Mouse (Mus musculus) kidney, embryonic 15.5 days (tissue): ENCODE measurements at regions not wholly inside any gene's neighbourhood (a gene's known extent, or its start where the extent isn't known, plus 50 kb on each side); places are given as distances from the start of the nearest gene placed in this dataset.
"Not testable (repeated sequence)": the region's sequence is repeated elsewhere in the genome, so short reads cannot be mapped to it uniquely, and the experiment has no call there.

Experiments used
- ATAC-seq: fragments of 200-750 bp; cut with Nextera tagmentation; replicated peaks from 2 replicates; pipeline ENCODE4 v1.8.0; 2017; ENCODE audit warnings: moderate TSS enrichment; ENCODE audit not compliant: low FRiP score
- H3K27ac ChIP-seq: fragments of 300-500 bp; sonication (generic); 2 replicates; pipeline ENCODE4 v1.5.1; 2015; ENCODE audit warnings: mild to moderate bottlenecking, inconsistent platforms
- H3K27me3 ChIP-seq: fragments of 300-500 bp; sonication (generic); 2 replicates; pipeline ENCODE4 v1.6.1; 2015; ENCODE audit warnings: inconsistent platforms
- H3K36me3 ChIP-seq: fragments of 300-500 bp; sonication (generic); 2 replicates; pipeline ENCODE4 v1.6.1; 2015; ENCODE audit warnings: inconsistent platforms
- H3K4me1 ChIP-seq: fragments of 300-500 bp; sonication (generic); 2 replicates; pipeline ENCODE4 v1.6.1; 2015; ENCODE audit warnings: inconsistent platforms
- H3K4me2 ChIP-seq: fragments of 300-500 bp; sonication (generic); 2 replicates; pipeline ENCODE4 v1.6.1; 2015; ENCODE audit warnings: moderate library complexity, mild to moderate bottlenecking, inconsistent platforms
- H3K4me3 ChIP-seq: fragments of 300-500 bp; sonication (generic); replicated peaks from 2 replicates; pipeline ENCODE4 v1.5.1; 2015; ENCODE audit warnings: mild to moderate bottlenecking, inconsistent platforms
- H3K9ac ChIP-seq: fragments of 300-500 bp; sonication (generic); 2 replicates; pipeline ENCODE4 v1.6.1; 2015; ENCODE audit warnings: mild to moderate bottlenecking, inconsistent platforms
- H3K9me3 ChIP-seq: fragments of 300-500 bp; sonication (generic); replicated peaks from 2 replicates; pipeline ENCODE4 v1.6.1; 2016; ENCODE audit warnings: inconsistent platforms
- WGBS: fragments of 180-500 bp; shearing (Covaris S2); methylation state at CpG from one replicate; pipeline ENCODE4 v1.1.7; 2015; ENCODE audit warnings: mixed read lengths; 5-methylcytosine and 5-hydroxymethylcytosine counted together

- H3K36me3 ChIP-seq = no peaks in the 10 kb centered on the region
- H3K4me2 ChIP-seq = no peak overlapping the region
- no peaks in the 10 kb centered on the region for H3K9me3 ChIP-seq
- H3K9ac ChIP-seq = no peak overlapping the region
- H3K4me1 ChIP-seq = no peaks in the 10 kb centered on the region
- H3K27ac ChIP-seq = no peak overlapping the region
- ATAC-seq = no peak
- no peaks in the 10 kb centered on the region for H3K27me3 ChIP-seq
- H3K4me3 ChIP-seq = no peak overlapping the region
Observed at GRCm38 (mm10) chr3:16533643-16534042, 527.4 kb upstream of the Gm5150 start.

- not testable (repeated sequence) for H3K27ac ChIP-seq, H3K9me3 ChIP-seq, ATAC-seq, H3K27me3 ChIP-seq, H3K4me2 ChIP-seq, H3K4me3 ChIP-seq, H3K36me3 ChIP-seq, H3K9ac ChIP-seq, H3K4me1 ChIP-seq
- 80% methylated on average over 6 of the region's 6 CpGs for WGBS
Observed at GRCm38 (mm10) chr3:16527511-16527910, 521.3 kb upstream of the Gm5150 start.

- H3K27ac ChIP-seq, H3K4me2 ChIP-seq, H3K27me3 ChIP-seq, H3K36me3 ChIP-seq, H3K4me3 ChIP-seq, H3K9me3 ChIP-seq, ATAC-seq, H3K4me1 ChIP-seq, H3K9ac ChIP-seq: not testable (repeated sequence)
- 81% methylated on average over 3 of the region's 3 CpGs for WGBS
Observed at GRCm38 (mm10) chr3:16488431-16488830, 482.2 kb upstream of the Gm5150 start.

- H3K4me3 ChIP-seq = no peak overlapping the region
- no peak overlapping the region for H3K27ac ChIP-seq
- 86% methylated on average over 1 of the region's 1 CpGs for WGBS
- no peak overlapping the region for H3K9ac ChIP-seq
- no peaks in the 10 kb centered on the region for H3K4me1 ChIP-seq
- H3K4me2 ChIP-seq = no peak overlapping the region
- no peaks in the 10 kb centered on the region for H3K9me3 ChIP-seq
- H3K36me3 ChIP-seq = no peaks in the 10 kb centered on the region
- ATAC-seq = no peak
- no peaks in the 10 kb centered on the region for H3K27me3 ChIP-seq
Observed at GRCm38 (mm10) chr3:16482750-16483149, 476.5 kb upstream of the Gm5150 start.

- Histone ChIP-seq H3K27ac (no peak overlapping the region), H3K27me3 (no peaks in the 10 kb centered on the region), H3K9ac (no peak overlapping the region), H3K9me3 (no peaks in the 10 kb centered on the region), H3K4me1 (no peaks in the 10 kb centered on the region), H3K4me2 (no peak overlapping the region), H3K36me3 (no peaks in the 10 kb centered on the region), H3K4me3 (no peak overlapping the region)
- 71% methylated on average over 1 of the region's 1 CpGs for WGBS
- ATAC-seq = no peak
Observed at GRCm38 (mm10) chr3:16471360-16471759, 465.1 kb upstream of the Gm5150 start.

- no peak overlapping the region for H3K27ac ChIP-seq
- WGBS = 16% methylated on average over 9 of the region's 9 CpGs
- no peaks in the 10 kb centered on the region for H3K27me3 ChIP-seq
- no peak overlapping the region for H3K9ac ChIP-seq
- H3K36me3 ChIP-seq = no peaks in the 10 kb centered on the region
- no peaks in the 10 kb centered on the region for H3K9me3 ChIP-seq
- H3K4me3 ChIP-seq = no peak overlapping the region
- no peak for ATAC-seq
- H3K4me1 ChIP-seq = no peaks in the 10 kb centered on the region
- H3K4me2 ChIP-seq = 0 out of 2 replicates have a peak overlapping the region, but pooled peaks have one; percentile 16
Observed at GRCm38 (mm10) chr3:16466388-16466787, 460.2 kb upstream of the Gm5150 start.

- Histone ChIP-seq H3K4me2 (no peak overlapping the region), H3K27me3 (no peaks in the 10 kb centered on the region), H3K9ac (no peak overlapping the region), H3K4me1 (no peaks in the 10 kb centered on the region), H3K36me3 (no peaks in the 10 kb centered on the region), H3K27ac (no peak overlapping the region), H3K9me3 (no peaks in the 10 kb centered on the region), H3K4me3 (no peak overlapping the region)
- WGBS = 66% methylated on average over 3 of the region's 3 CpGs
- no peak for ATAC-seq
Observed at GRCm38 (mm10) chr3:16465357-16465756, 459.1 kb upstream of the Gm5150 start.

- Histone ChIP-seq H3K9me3 (no peaks in the 10 kb centered on the region), H3K4me1 (no peaks in the 10 kb centered on the region), H3K27ac (no peak overlapping the region), H3K27me3 (no peaks in the 10 kb centered on the region), H3K4me2 (no peak overlapping the region), H3K36me3 (no peaks in the 10 kb centered on the region), H3K9ac (no peak overlapping the region), H3K4me3 (no peak overlapping the region)
- ATAC-seq = no peak
- WGBS = 77% methylated on average over 2 of the region's 2 CpGs
Observed at GRCm38 (mm10) chr3:16464301-16464700, 458.1 kb upstream of the Gm5150 start.

- Histone ChIP-seq H3K9me3 (no peaks in the 10 kb centered on the region), H3K27ac (no peak overlapping the region), H3K36me3 (no peaks in the 10 kb centered on the region), H3K4me2 (no peak overlapping the region), H3K27me3 (no peaks in the 10 kb centered on the region), H3K9ac (no peak overlapping the region), H3K4me3 (no peak overlapping the region), H3K4me1 (no peaks in the 10 kb centered on the region)
- ATAC-seq = no peak
Observed at GRCm38 (mm10) chr3:16433033-16433432, 426.8 kb upstream of the Gm5150 start.

- Histone ChIP-seq H3K36me3 (no peaks in the 10 kb centered on the region), H3K4me3 (no peak overlapping the region), H3K9me3 (no peaks in the 10 kb centered on the region), H3K4me1 (no peaks in the 10 kb centered on the region), H3K27ac (no peak overlapping the region), H3K4me2 (no peak overlapping the region), H3K9ac (no peak overlapping the region), H3K27me3 (no peaks in the 10 kb centered on the region)
- ATAC-seq = no peak
Observed at GRCm38 (mm10) chr3:16431819-16432115, 425.5 kb upstream of the Gm5150 start.

- Histone ChIP-seq H3K4me1 (no peaks in the 10 kb centered on the region), H3K9ac (no peak overlapping the region), H3K9me3 (no peaks in the 10 kb centered on the region), H3K36me3 (no peaks in the 10 kb centered on the region), H3K27me3 (no peaks in the 10 kb centered on the region), H3K27ac (no peak overlapping the region), H3K4me2 (no peak overlapping the region), H3K4me3 (no peak overlapping the region)
- 64% methylated on average over 3 of the region's 3 CpGs for WGBS
- ATAC-seq = no peak
Observed at GRCm38 (mm10) chr3:16431082-16431818, 425.0 kb upstream of the Gm5150 start.
